ENCODE assay signal across 8 mouse cellular contexts in genomic region chr2:32153041-32153790, GRCm38 (mm10). TPM values are rescaled to one million over a fixed set of nuclear protein-coding genes. Genes with fewer than 3 reads are reported as not detected.
DNase-seq lines count a peak whose midpoint lies in the region; ATAC-seq and TF ChIP-seq lines count a peak whose summit lies in the region.

No protein-coding gene starts in this region.

- no peaks in the 10 kb centered on the region for H3K9me3 ChIP-seq in heart, postnatal 0 days (replicated peaks; ENCODE audit: control insufficient read depth, low read length)
- no peaks in the 10 kb centered on the region for H3K9me3 ChIP-seq in limb, embryonic 11.5 days (ENCODE audit: control insufficient read depth, low read length)
- no peaks in the 10 kb centered on the region for H3K9me3 ChIP-seq in midbrain, embryonic 13.5 days

- peak; percentile 59 for DNase-seq in gastrocnemius, adult 2 months
- no peak for DNase-seq in gastrocnemius, postnatal 36 days
- no peak for DNase-seq in heart, postnatal 0 days (ENCODE audit: low spot score)
- peak; percentile 46 for DNase-seq in limb, embryonic 11.5 days (ENCODE audit: low spot score)
- DNase-seq in B cell, adult 2 months = no peak
- no peak for DNase-seq in right cerebral cortex, adult 2 months (ENCODE audit: low spot score in 2 of 2)

- TF ChIP-seq POLR2A in cortical plate, adult 2 months (IDR thresholded peaks at IDR 0.05; ENCODE audit: extremely low read depth, insufficient read depth, low read length) = no peak

- H3K9ac ChIP-seq in heart, postnatal 0 days (replicated peaks; ENCODE audit: low read depth, low read length) = peak overlapping the region; percentile 98
- peak overlapping the region; percentile 58 for H3K9ac ChIP-seq in limb, embryonic 11.5 days (ENCODE audit: low read length)
- peak overlapping the region; percentile 99 for H3K9ac ChIP-seq in midbrain, embryonic 13.5 days (replicated peaks)

- no peak for TF ChIP-seq EP300 in heart, postnatal 0 days (IDR thresholded peaks at IDR 0.05; ENCODE audit: low read depth)

- TF ChIP-seq CTCF in gastrocnemius, adult 2 months (IDR thresholded peaks at IDR 0.05) = no peak
- TF ChIP-seq CTCF in cortical plate, adult 2 months (IDR thresholded peaks at IDR 0.05; ENCODE audit: extremely low read depth, insufficient read depth, low read length) = no peak
- no peak for TF ChIP-seq CTCF in heart, postnatal 0 days (IDR thresholded peaks at IDR 0.05; ENCODE audit: low read depth)

- H3K4me1 ChIP-seq in cortical plate, adult 2 months (ENCODE audit: control insufficient read depth, insufficient read depth, low read length) = peaks cover 19% of the 10 kb centered on the region
- H3K4me1 ChIP-seq in heart, postnatal 0 days (ENCODE audit: control insufficient read depth, insufficient read depth) = peaks cover 55% of the 10 kb centered on the region
- peaks cover 52% of the 10 kb centered on the region for H3K4me1 ChIP-seq in limb, embryonic 11.5 days (ENCODE audit: control insufficient read depth, insufficient read depth, low read length)
- peaks cover 70% of the 10 kb centered on the region for H3K4me1 ChIP-seq in midbrain, embryonic 13.5 days (replicated peaks)

- no peaks in the 10 kb centered on the region for H3K27me3 ChIP-seq in heart, postnatal 0 days (ENCODE audit: control insufficient read depth, insufficient read depth, low read length)
- no peaks in the 10 kb centered on the region for H3K27me3 ChIP-seq in limb, embryonic 11.5 days (ENCODE audit: control insufficient read depth, insufficient read depth, low read length)
- H3K27me3 ChIP-seq in midbrain, embryonic 13.5 days = no peaks in the 10 kb centered on the region

- peak overlapping the region; percentile 94 for H3K4me3 ChIP-seq in gastrocnemius, adult 2 months
- peak overlapping the region; percentile 89 for H3K4me3 ChIP-seq in cortical plate, adult 2 months (ENCODE audit: insufficient read depth, low read length)
- H3K4me3 ChIP-seq in heart, postnatal 0 days (ENCODE audit: low read depth, low read length) = peak overlapping the region; percentile 84
- peak overlapping the region; percentile 77 for H3K4me3 ChIP-seq in limb, embryonic 11.5 days (ENCODE audit: low read depth, low read length)
- peak overlapping the region; percentile 92 for H3K4me3 ChIP-seq in midbrain, embryonic 13.5 days (replicated peaks)

- intact Hi-C loops in gastrocnemius, adult 2 months (cut with DNase I) = loop anchor here (5.0 kb wide), 2 partner anchors 84 to 134 kb away; partner anchors contain the start of genes Golga2, Pomt1 and Swi5
- intact Hi-C loops in gastrocnemius, postnatal 36 days (cut with DNase I) = loop anchor here (5.0 kb wide), 1 partner anchor 84 kb away; the partner anchor contains the start of gene Pomt1

- ATAC-seq in heart, postnatal 0 days (ENCODE audit: insufficient read depth, low read depth) = 0 out of 2 replicates have a peak, but pooled peaks have one; percentile 8
- no peak for ATAC-seq in limb, embryonic 11.5 days (ENCODE audit: insufficient number of reproducible peaks, low FRiP score, low TSS enrichment, low read depth)
- ATAC-seq in midbrain, embryonic 13.5 days = no peak

- WGBS in heart, postnatal 0 days = 8% methylated on average over 13 of the region's 13 CpGs
- 7% methylated on average over 13 of the region's 13 CpGs for WGBS in limb, embryonic 11.5 days
- WGBS in midbrain, embryonic 13.5 days = 7% methylated on average over 13 of the region's 13 CpGs

- peak overlapping the region; percentile 73 for H3K4me2 ChIP-seq in heart, postnatal 0 days (ENCODE audit: low read depth, low read length)
- peak overlapping the region; percentile 80 for H3K4me2 ChIP-seq in limb, embryonic 11.5 days (ENCODE audit: low read depth, severe bottlenecking)
- peak overlapping the region; percentile 100 for H3K4me2 ChIP-seq in midbrain, embryonic 13.5 days (replicated peaks)

- no peaks in the 10 kb centered on the region for H3K36me3 ChIP-seq in heart, postnatal 0 days (replicated peaks; ENCODE audit: control insufficient read depth, insufficient read depth, low read length)
- H3K36me3 ChIP-seq in limb, embryonic 11.5 days (ENCODE audit: control insufficient read depth, insufficient read depth, low read length) = no peaks in the 10 kb centered on the region; the same call in 1 of the 2 replicates
- H3K36me3 ChIP-seq in midbrain, embryonic 13.5 days = no peaks in the 10 kb centered on the region

- peak overlapping the region; percentile 95 for H3K27ac ChIP-seq in gastrocnemius, adult 2 months
- H3K27ac ChIP-seq in cortical plate, adult 2 months (ENCODE audit: insufficient read depth, low read length) = 0 out of 2 replicates have a peak overlapping the region, but pooled peaks have one; percentile 18
- H3K27ac ChIP-seq in heart, postnatal 0 days (ENCODE audit: low read depth) = peak overlapping the region; percentile 97
- H3K27ac ChIP-seq in limb, embryonic 11.5 days (replicated peaks; ENCODE audit: low read depth, low read length) = peak overlapping the region; percentile 75
- H3K27ac ChIP-seq in midbrain, embryonic 13.5 days = peak overlapping the region; percentile 99

RNA-seq across cellular contexts. Expression of gene Prrc2b, which starts 2.3 kb away (rescaled TPM):
- 10 to 100 TPM; 76.4 to 86.9 TPM for total RNA-seq in gastrocnemius, adult 2 months (2021)
- total RNA-seq in gastrocnemius, postnatal 36 days (2021) = 10 to 100 TPM; 69.4 to 70.1 TPM
- 97.6 and 99.1 TPM in 2 replicates for polyA plus RNA-seq in cortical plate, adult 2 months (2012; rRNA removed)
- 66.5 and 74.1 TPM in 2 replicates for total RNA-seq in heart, postnatal 0 days (2014; rRNA removed; ENCODE audit: low replicate concordance)
- polyA plus RNA-seq in heart, postnatal 0 days (2015; fragmentation: Nextera tagmentation; extraction: Ambion mirVana) = 16.1 and 19.5 TPM in 2 replicates
- 62.5 and 72.5 TPM in 2 replicates for polyA plus RNA-seq in limb, embryonic 11.5 days (2014; fragmentation: Nextera tagmentation; extraction: Ambion mirVana)
- 68.4 and 77.5 TPM in 2 replicates for polyA plus RNA-seq in midbrain, embryonic 13.5 days (2015; fragmentation: Nextera tagmentation; extraction: Ambion mirVana)

RNA-seq across cellular contexts. Expression of gene Plpp7, which starts 57.9 kb away (rescaled TPM):
- total RNA-seq in gastrocnemius, adult 2 months (2021) = 100 to 1,000 TPM; 109 to 120 TPM
- 100 to 1,000 TPM in 1 of 2 experiments, 10 to 100 TPM in 1; 96.9 to 117 TPM for total RNA-seq in gastrocnemius, postnatal 36 days (2021)
- 34.5 and 36.4 TPM in 2 replicates for polyA plus RNA-seq in cortical plate, adult 2 months (2012; rRNA removed)
- total RNA-seq in heart, postnatal 0 days (2014; rRNA removed; ENCODE audit: low replicate concordance) = 30.7 and 56.3 TPM in 2 replicates
- 23.4 and 24.0 TPM in 2 replicates for polyA plus RNA-seq in heart, postnatal 0 days (2015; fragmentation: Nextera tagmentation; extraction: Ambion mirVana)
- 2.7 and 3.8 TPM in 2 replicates for polyA plus RNA-seq in limb, embryonic 11.5 days (2014; fragmentation: Nextera tagmentation; extraction: Ambion mirVana)
- 16.6 and 19.1 TPM in 2 replicates for polyA plus RNA-seq in midbrain, embryonic 13.5 days (2015; fragmentation: Nextera tagmentation; extraction: Ambion mirVana)

Comparison
In these comparisons a context has a peak if more than half of its experiments do, and no peak if none do; other contexts are left out.
1. DNase-seq: peak in gastrocnemius, adult 2 months (single experiment) and limb, embryonic 11.5 days (single experiment); none in gastrocnemius, postnatal 36 days (0 of 2), heart, postnatal 0 days (single experiment), B cell, adult 2 months (0 of 2) and right cerebral cortex, adult 2 months (0 of 2).
2. H3K27ac ChIP-seq: peak in every context shown above with its lines; median percentile 99 in midbrain, embryonic 13.5 days; 97 in heart, postnatal 0 days; 95 in gastrocnemius, adult 2 months; 75 in limb, embryonic 11.5 days; 18 in cortical plate, adult 2 months.
3. Peak in every context shown above with its lines, with median percentiles within 50 percentile points of each other: H3K4me3 ChIP-seq, H3K4me2 ChIP-seq and H3K9ac ChIP-seq.